17 mouse cellular contexts compared by ENCODE assay signal in the genomic region with DNA sequence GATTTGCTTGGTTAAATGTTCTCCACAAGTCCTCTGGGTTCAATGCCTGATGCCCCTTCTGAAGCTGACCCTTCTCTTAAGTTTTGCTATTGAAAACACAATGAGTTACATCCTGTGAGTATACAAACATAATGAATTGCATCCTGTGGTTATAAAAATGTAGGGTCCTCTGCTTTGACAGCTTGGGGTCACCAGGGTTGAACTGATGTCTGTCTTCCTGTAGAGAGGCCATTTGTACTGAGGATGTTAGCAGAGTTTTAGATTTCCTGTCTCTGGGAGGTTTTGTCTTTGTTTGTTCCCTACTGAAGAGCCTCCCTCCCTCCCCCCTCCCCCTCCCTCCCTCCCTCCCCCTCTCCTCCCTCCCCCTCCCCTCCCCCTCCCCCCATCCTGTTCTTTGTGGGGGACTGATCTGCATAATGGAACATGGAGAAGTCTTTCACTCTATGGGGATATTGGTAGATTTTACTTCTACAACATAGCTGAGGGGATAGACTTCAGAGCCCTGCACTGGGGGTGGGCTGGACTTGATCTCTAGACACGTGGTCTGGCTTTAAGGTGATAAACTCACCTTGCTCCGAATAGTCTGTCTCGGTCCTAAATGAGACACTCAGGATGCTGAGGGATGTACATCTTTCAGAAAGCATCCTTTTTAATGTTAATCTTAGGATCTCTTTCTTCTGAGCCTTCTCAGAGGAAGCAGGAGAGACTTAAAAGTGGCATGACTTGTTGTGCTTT.
DNase-seq lines count a peak whose midpoint lies in the region; ATAC-seq lines count a peak whose summit lies in the region.
"Had no signal": no experiment of that assay in that cellular context is flagged by ENCODE, and none has a peak within 500 bp of the region (broad histone marks: within the 10 kb centered on the region; RNA-seq: fewer than 3 reads in every experiment).

No protein-coding gene starts in this region.

- H3K4me1 ChIP-seq in intestine, embryonic 14.5 days (replicated peaks; ENCODE audit: control insufficient read depth, insufficient read depth, low read length): no peaks in the 10 kb centered on the region
- peaks cover 3% of the 10 kb centered on the region; the same call in 1 of the 2 replicates for H3K4me1 ChIP-seq in intestine, embryonic 16.5 days (ENCODE audit: control insufficient read depth, insufficient read depth, low read length)
- peaks cover 9% of the 10 kb centered on the region for H3K4me1 ChIP-seq in neural tube, embryonic 15.5 days
- H3K4me1 ChIP-seq in limb, embryonic 11.5 days (ENCODE audit: control insufficient read depth, insufficient read depth, low read length): peaks cover 8% of the 10 kb centered on the region; the same call in 1 of the 2 replicates
- H3K4me1 ChIP-seq: intestine, embryonic 15.5 days; liver, embryonic 13.5 days had no signal

- no peak overlapping the region for H3K4me2 ChIP-seq in intestine, embryonic 14.5 days (ENCODE audit: low read length)
- no peak overlapping the region for H3K4me2 ChIP-seq in intestine, embryonic 16.5 days (ENCODE audit: low read depth, low read length)
- H3K4me2 ChIP-seq in neural tube, embryonic 15.5 days: no peak overlapping the region
- H3K4me2 ChIP-seq in limb, embryonic 11.5 days (ENCODE audit: low read depth, severe bottlenecking): no peak overlapping the region
- H3K4me2 ChIP-seq: embryonic facial prominence, embryonic 12.5 days; heart, embryonic 15.5 days; intestine, embryonic 15.5 days; liver, embryonic 13.5 days; midbrain, embryonic 13.5 days had no signal

- H3K9me3 ChIP-seq in intestine, embryonic 14.5 days (ENCODE audit: control insufficient read depth, low read length): no peaks in the 10 kb centered on the region
- H3K9me3 ChIP-seq in intestine, embryonic 16.5 days (ENCODE audit: control insufficient read depth, low read length): no peaks in the 10 kb centered on the region
- no peaks in the 10 kb centered on the region for H3K9me3 ChIP-seq in neural tube, embryonic 15.5 days (replicated peaks)
- H3K9me3 ChIP-seq in limb, embryonic 11.5 days (ENCODE audit: control insufficient read depth, low read length): no peaks in the 10 kb centered on the region
- H3K9me3 ChIP-seq: embryonic facial prominence, embryonic 12.5 days; heart, embryonic 15.5 days; intestine, embryonic 15.5 days; liver, embryonic 13.5 days; midbrain, embryonic 13.5 days had no signal

- no peak for ATAC-seq in intestine, embryonic 14.5 days (replicated peaks; ENCODE audit: low FRiP score, low TSS enrichment, low read depth)
- ATAC-seq in intestine, embryonic 16.5 days: no peak
- ATAC-seq in neural tube, embryonic 15.5 days (ENCODE audit: low FRiP score): no peak
- ATAC-seq in limb, embryonic 11.5 days (ENCODE audit: insufficient number of reproducible peaks, low FRiP score, low TSS enrichment, low read depth): no peak
- ATAC-seq: forebrain, embryonic 14.5 days; intestine, embryonic 15.5 days; midbrain, embryonic 13.5 days had no signal

- H3K27me3 ChIP-seq in intestine, embryonic 14.5 days (replicated peaks; ENCODE audit: control insufficient read depth, insufficient read depth, low read length): no peaks in the 10 kb centered on the region
- H3K27me3 ChIP-seq in intestine, embryonic 16.5 days (replicated peaks; ENCODE audit: control insufficient read depth, insufficient read depth, low read length): no peaks in the 10 kb centered on the region
- no peaks in the 10 kb centered on the region for H3K27me3 ChIP-seq in neural tube, embryonic 15.5 days (replicated peaks)
- no peaks in the 10 kb centered on the region for H3K27me3 ChIP-seq in limb, embryonic 11.5 days (ENCODE audit: control insufficient read depth, insufficient read depth, low read length)
- H3K27me3 ChIP-seq: embryonic facial prominence, embryonic 12.5 days; heart, embryonic 15.5 days; intestine, embryonic 15.5 days; liver, embryonic 13.5 days; midbrain, embryonic 13.5 days had no signal

- 49% methylated on average over 3 of the region's 3 CpGs for WGBS in intestine, embryonic 14.5 days
- 57% methylated on average over 3 of the region's 3 CpGs for WGBS in intestine, embryonic 16.5 days
- 58% methylated on average over 3 of the region's 3 CpGs for WGBS in neural tube, embryonic 15.5 days
- whole genome bisulfite sequencing in limb, embryonic 11.5 days: 38% methylated on average over 3 of the region's 3 CpGs

- H3K36me3 ChIP-seq in intestine, embryonic 14.5 days (ENCODE audit: control insufficient read depth, insufficient read depth, low read length): peaks cover 10% of the 10 kb centered on the region; the same call in 1 of the 2 replicates
- no peaks in the 10 kb centered on the region for H3K36me3 ChIP-seq in intestine, embryonic 16.5 days (ENCODE audit: control insufficient read depth, insufficient read depth, low read length)
- no peaks in the 10 kb centered on the region for H3K36me3 ChIP-seq in neural tube, embryonic 15.5 days
- no peaks in the 10 kb centered on the region for H3K36me3 ChIP-seq in limb, embryonic 11.5 days (ENCODE audit: control insufficient read depth, insufficient read depth, low read length)
- H3K36me3 ChIP-seq: embryonic facial prominence, embryonic 12.5 days; G1E; heart, embryonic 15.5 days; intestine, embryonic 15.5 days; liver, embryonic 13.5 days; midbrain, embryonic 13.5 days had no signal

- H3K27ac ChIP-seq in intestine, embryonic 14.5 days (ENCODE audit: low read depth): no peak overlapping the region
- H3K27ac ChIP-seq in intestine, embryonic 16.5 days (ENCODE audit: low read length): no peak overlapping the region
- H3K27ac ChIP-seq in neural tube, embryonic 15.5 days (replicated peaks): 0 out of 2 replicates have a peak overlapping the region, but pooled peaks have one; percentile 18
- H3K27ac ChIP-seq in limb, embryonic 11.5 days (replicated peaks; ENCODE audit: low read depth, low read length): 0 out of 2 replicates have a peak overlapping the region, but pooled peaks have one; percentile 26
- H3K27ac ChIP-seq: embryonic facial prominence, embryonic 12.5 days; heart, embryonic 15.5 days; intestine, embryonic 15.5 days; liver, embryonic 13.5 days; midbrain, embryonic 13.5 days had no signal

- H3K9ac ChIP-seq in intestine, embryonic 14.5 days (ENCODE audit: low read length): no peak overlapping the region
- H3K9ac ChIP-seq in intestine, embryonic 16.5 days (ENCODE audit: low read depth, low read length): no peak overlapping the region
- H3K9ac ChIP-seq in neural tube, embryonic 15.5 days (replicated peaks): no peak overlapping the region
- no peak overlapping the region for H3K9ac ChIP-seq in limb, embryonic 11.5 days (ENCODE audit: low read length)
- H3K9ac ChIP-seq: embryonic facial prominence, embryonic 12.5 days; heart, embryonic 15.5 days; intestine, embryonic 15.5 days; liver, embryonic 13.5 days; midbrain, embryonic 13.5 days had no signal

- H3K4me3 ChIP-seq in intestine, embryonic 14.5 days (ENCODE audit: low read depth, low read length): no peak overlapping the region
- H3K4me3 ChIP-seq in intestine, embryonic 16.5 days (ENCODE audit: low read length): no peak overlapping the region
- no peak overlapping the region for H3K4me3 ChIP-seq in neural tube, embryonic 15.5 days (replicated peaks)
- H3K4me3 ChIP-seq in limb, embryonic 11.5 days (ENCODE audit: low read depth, low read length): no peak overlapping the region
- H3K4me3 ChIP-seq: embryonic facial prominence, embryonic 12.5 days; heart, embryonic 15.5 days; intestine, embryonic 15.5 days; liver, embryonic 13.5 days; midbrain, embryonic 13.5 days; myocyte had no signal

- DNase-seq in intestine, embryonic 14.5 days (ENCODE audit: low spot score): peak; percentile 23
- DNase-seq in neural tube, embryonic 10.5 days (ENCODE audit: extremely low spot score, low spot score): no peak
- DNase-seq in R1 (ENCODE audit: low read depth, low spot score): peak; percentile 39
- no peak for DNase-seq in limb, embryonic 11.5 days (ENCODE audit: low spot score)
- DNase-seq in cerebellum, adult 8-10 months: no peak
- DNase-seq: heart, adult 18-20 months; layer of hippocampus, postnatal 36 days; liver, embryonic 13.5 days had no signal

Comparison
In these comparisons a context has a peak if more than half of its experiments do, and no peak if none do; other contexts are left out.
1. DNase-seq: peak in intestine, embryonic 14.5 days (single experiment) and R1 (single experiment); none in neural tube, embryonic 10.5 days (single experiment), limb, embryonic 11.5 days (single experiment) and cerebellum, adult 8-10 months (single experiment).
2. H3K27ac ChIP-seq: peak in neural tube, embryonic 15.5 days (single experiment) and limb, embryonic 11.5 days (single experiment); none in intestine, embryonic 14.5 days (single experiment) and intestine, embryonic 16.5 days (single experiment).